Mouse (Mus musculus): Measurements from ENCODE around the gene Cyp46a1. TPM values are rescaled to one million over a fixed set of nuclear protein-coding genes. Genes with fewer than 3 reads are reported as not detected.
A peak's percentile ranks its signal among the peaks of the same experiment; 100 is the strongest.

Cyp46a1 gene
- 12.7 and 19.0 TPM in 2 replicates for polyA plus RNA-seq (2016; fragmentation: Nextera tagmentation; extraction: Ambion mirVana)

GRCm38 (mm10) chr12:108333895-108334445 is at the start of gene Cyp46a1:
Cyp46a1 (plus strand) TSS chr12:108334381.
- H3K4me1 ChIP-seq: peaks cover 22% of the 10 kb centered on the region
- no peaks in the 10 kb centered on the region for H3K36me3 ChIP-seq
- peak within 1 kb of the TSS; percentile 67 for H3K9ac ChIP-seq
- peak within 1 kb of the TSS; percentile 63 for H3K4me3 ChIP-seq
- no peak within 1 kb of the TSS for H3K27ac ChIP-seq
- peak within 1 kb of the TSS; percentile 99 for H3K4me2 ChIP-seq (replicated peaks)
- peak; percentile 89 for ATAC-seq (ENCODE audit: low FRiP score, low read depth)
- H3K9me3 ChIP-seq: no peaks in the 10 kb centered on the region
- peaks cover 16% of the 10 kb centered on the region for H3K27me3 ChIP-seq (replicated peaks)
- WGBS: under 1% methylated on average over 54 of the region's 56 CpGs

DNA sequence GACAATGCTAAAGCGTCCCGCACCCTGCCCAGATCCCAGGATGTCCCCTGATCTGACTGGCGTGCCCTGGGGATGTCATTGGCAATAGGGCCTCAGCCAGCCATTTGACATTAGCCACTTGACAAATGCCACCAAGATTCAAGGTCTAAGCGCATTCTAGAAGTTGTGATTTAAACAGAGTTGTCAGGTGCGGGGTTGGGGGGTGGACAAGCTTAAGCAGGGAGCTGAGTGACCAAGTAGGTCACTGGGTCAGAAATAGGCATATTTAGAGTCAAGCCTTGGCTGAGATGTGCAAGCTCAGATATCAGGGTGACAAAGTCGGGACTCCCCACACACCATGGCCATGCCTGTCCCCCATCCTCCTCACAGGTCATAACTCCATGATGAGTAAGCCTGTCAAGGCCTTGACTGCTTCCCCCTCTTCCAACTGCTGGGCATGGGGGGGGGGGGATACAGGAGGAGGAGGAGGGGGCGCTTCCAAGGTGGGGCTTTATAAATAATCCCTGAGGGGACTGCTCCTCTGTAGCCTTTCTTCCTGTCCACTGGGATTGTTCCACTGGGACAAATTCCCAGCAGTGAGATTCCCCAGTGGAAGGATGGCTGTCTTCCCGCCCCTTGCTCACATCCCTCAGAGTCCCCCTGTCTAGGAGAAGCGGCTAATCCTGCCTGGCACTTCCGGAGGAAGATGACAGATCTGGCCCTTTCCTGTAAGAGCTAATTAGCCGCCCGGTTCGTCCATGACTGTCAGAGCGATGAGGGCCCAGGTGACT is 49.5 kb upstream of the Cyp46a1 start:
- Histone ChIP-seq H3K4me3 (no peak overlapping the region), H3K4me1 (peaks cover 18% of the 10 kb centered on the region), H3K27ac (peak overlapping the region; percentile 50; the same call in 1 of the 2 replicates), H3K9me3 (no peaks in the 10 kb centered on the region), H3K27me3 (replicated peaks) (no peaks in the 10 kb centered on the region), H3K36me3 (no peaks in the 10 kb centered on the region), H3K9ac (0 out of 2 replicates have a peak overlapping the region, but pooled peaks have one; percentile 26), H3K4me2 (replicated peaks) (peak overlapping the region; percentile 44)
- WGBS: 38% methylated on average over 14 of the region's 14 CpGs
- ATAC-seq (ENCODE audit: low FRiP score, low read depth): peak; percentile 33; the same call in 1 of the 2 replicates

DNA sequence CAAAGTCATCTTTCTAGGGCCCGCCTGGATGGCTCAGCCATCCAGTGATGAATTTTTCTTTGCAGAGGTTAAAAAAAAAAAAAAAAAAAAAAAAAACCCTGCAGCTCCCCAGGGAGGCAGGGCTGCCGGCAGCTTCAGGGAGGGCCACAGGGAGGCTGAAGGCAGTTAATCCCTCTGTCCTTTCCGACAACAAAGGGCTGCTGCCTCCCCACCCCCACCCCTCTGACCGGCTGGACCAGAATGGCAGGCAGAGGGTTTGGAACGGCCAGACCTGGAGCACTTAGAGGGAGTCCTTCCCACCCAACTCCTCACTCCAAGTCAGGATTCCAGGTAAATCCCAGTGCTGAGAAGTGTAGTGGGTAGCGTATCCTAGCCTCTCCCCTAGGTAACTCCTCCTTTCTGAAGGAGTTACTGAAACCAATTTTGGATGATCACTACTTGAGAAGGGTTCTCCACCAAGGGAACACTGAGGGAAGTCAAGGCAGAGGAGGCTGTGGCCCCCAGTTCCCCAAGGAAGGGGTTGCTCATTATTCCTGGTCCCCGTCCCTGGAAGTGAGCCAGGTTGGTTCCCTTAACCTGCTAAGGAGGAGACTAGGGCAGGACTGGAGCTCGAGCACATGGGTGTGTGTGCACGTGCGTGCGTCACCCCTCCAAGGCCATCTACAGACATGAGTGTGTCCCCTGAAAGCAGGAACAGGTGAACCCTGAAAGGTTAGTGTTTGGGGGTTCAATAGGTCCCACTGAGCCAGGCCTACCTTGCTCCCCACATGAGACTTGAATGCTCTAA is 48.8 kb upstream of the Cyp46a1 start:
- H3K4me2 ChIP-seq (replicated peaks): peak overlapping the region; percentile 44
- H3K27me3 ChIP-seq (replicated peaks): no peaks in the 10 kb centered on the region
- peaks cover 18% of the 10 kb centered on the region for H3K4me1 ChIP-seq
- WGBS: 35% methylated on average over 11 of the region's 11 CpGs
- no peaks in the 10 kb centered on the region for H3K9me3 ChIP-seq
- H3K27ac ChIP-seq: peak overlapping the region; percentile 75; the same call in 1 of the 2 replicates
- no peak overlapping the region for H3K9ac ChIP-seq
- ATAC-seq (ENCODE audit: low FRiP score, low read depth): peak; percentile 21; the same call in 1 of the 2 replicates
- H3K36me3 ChIP-seq: no peaks in the 10 kb centered on the region
- H3K4me3 ChIP-seq: no peak overlapping the region

GRCm38 (mm10) chr12:108286381-108286780 is 47.8 kb upstream of the Cyp46a1 start:
- Histone ChIP-seq H3K9ac (no peak overlapping the region), H3K4me2 (replicated peaks) (no peak overlapping the region), H3K4me3 (no peak overlapping the region), H3K27ac (no peak overlapping the region), H3K4me1 (peaks cover 18% of the 10 kb centered on the region), H3K27me3 (replicated peaks) (no peaks in the 10 kb centered on the region), H3K36me3 (no peaks in the 10 kb centered on the region), H3K9me3 (no peaks in the 10 kb centered on the region)
- ATAC-seq (ENCODE audit: low FRiP score, low read depth): no peak
- WGBS: 76% methylated on average over 4 of the region's 4 CpGs

DNA sequence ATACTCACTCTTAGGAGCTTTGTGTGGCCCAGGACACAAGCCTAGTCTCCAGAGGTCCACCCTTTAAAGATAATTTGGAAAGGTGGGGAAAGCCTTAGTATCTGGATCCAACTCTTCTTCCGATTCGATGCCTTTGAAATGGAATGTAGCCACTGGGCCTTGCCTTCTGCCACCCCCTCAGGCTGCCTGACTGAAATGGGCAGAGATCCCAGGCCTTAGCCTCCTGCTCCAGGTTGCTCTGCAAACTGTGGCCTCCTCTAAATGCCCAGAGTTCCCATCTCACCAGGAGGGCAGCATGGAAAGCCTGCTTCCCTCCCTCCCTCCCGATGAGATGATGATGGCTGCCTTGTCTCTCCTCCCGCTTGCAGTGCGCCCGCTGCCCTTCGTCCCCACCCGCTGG is 47.2 kb upstream of the Cyp46a1 start:
- no peak overlapping the region for H3K4me2 ChIP-seq (replicated peaks)
- no peak for ATAC-seq (ENCODE audit: low FRiP score, low read depth)
- peaks cover 21% of the 10 kb centered on the region for H3K4me1 ChIP-seq
- no peaks in the 10 kb centered on the region for H3K36me3 ChIP-seq
- no peak overlapping the region for H3K9ac ChIP-seq
- H3K27me3 ChIP-seq (replicated peaks): no peaks in the 10 kb centered on the region
- WGBS: 95% methylated on average over 8 of the region's 8 CpGs
- H3K9me3 ChIP-seq: no peaks in the 10 kb centered on the region
- H3K4me3 ChIP-seq: no peak overlapping the region
- H3K27ac ChIP-seq: no peak overlapping the region

DNA sequence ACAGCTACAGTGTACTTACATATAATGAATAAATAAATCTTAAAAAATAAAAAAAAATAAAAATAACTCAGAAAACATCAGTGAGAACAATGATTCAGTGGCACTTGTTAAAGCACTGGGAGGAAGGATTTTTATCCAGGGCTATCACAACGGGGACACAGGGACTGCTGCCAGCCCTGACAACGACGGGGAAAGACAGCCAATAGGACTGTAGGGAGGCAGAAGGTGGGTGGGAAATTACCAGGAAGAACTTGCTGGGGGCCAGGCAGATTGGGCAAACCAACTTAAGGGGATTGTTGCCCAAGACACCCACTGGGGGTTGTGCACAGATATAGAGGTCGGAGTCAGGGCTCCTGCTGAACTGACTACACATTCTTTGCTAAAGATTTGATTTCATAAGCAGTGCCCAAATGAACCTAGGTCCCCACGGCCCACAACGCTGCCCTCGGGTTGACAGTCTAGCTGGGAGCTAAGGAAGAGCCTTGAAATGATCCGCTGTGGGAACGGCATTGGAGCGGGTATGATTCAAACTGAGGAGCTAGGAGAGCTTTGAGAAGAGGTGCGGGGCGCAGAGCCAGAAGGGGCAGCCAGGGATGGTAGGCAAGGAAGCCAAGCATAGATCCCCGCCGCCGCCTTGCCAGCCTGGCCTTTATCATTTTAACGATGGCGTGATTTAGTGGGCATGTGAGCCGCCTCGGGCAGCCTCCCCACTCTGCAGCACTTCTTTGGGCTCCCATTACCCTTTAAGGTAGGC is 45.9 kb upstream of the Cyp46a1 start:
- Histone ChIP-seq H3K27me3 (replicated peaks) (no peaks in the 10 kb centered on the region), H3K4me2 (replicated peaks) (no peak overlapping the region; the same call in 1 of the 2 replicates), H3K36me3 (no peaks in the 10 kb centered on the region), H3K27ac (no peak overlapping the region), H3K9me3 (no peaks in the 10 kb centered on the region), H3K4me3 (no peak overlapping the region), H3K9ac (no peak overlapping the region), H3K4me1 (peaks cover 31% of the 10 kb centered on the region)
- no peak for ATAC-seq (ENCODE audit: low FRiP score, low read depth)
- 75% methylated on average over 19 of the region's 19 CpGs for WGBS

- peak; percentile 89 for ATAC-seq (ENCODE audit: low FRiP score, low read depth)
- Histone ChIP-seq H3K4me3 (no peak overlapping the region), H3K27ac (no peak overlapping the region)
Observed at GRCm38 (mm10) chr12:108292419-108292818, 41.8 kb upstream of the Cyp46a1 start.

GRCm38 (mm10) chr12:108292957-108293356 is 41.2 kb upstream of the Cyp46a1 start:
- no peaks in the 10 kb centered on the region for H3K9me3 ChIP-seq
- no peak overlapping the region for H3K27ac ChIP-seq
- 0 out of 2 replicates have a peak, but pooled peaks cover 3% of the 10 kb centered on the region for H3K27me3 ChIP-seq (replicated peaks)
- peak overlapping the region; percentile 54 for H3K4me2 ChIP-seq (replicated peaks)
- no peak overlapping the region for H3K9ac ChIP-seq
- ATAC-seq (ENCODE audit: low FRiP score, low read depth): peak; percentile 82
- H3K4me1 ChIP-seq: peaks cover 13% of the 10 kb centered on the region
- H3K36me3 ChIP-seq: no peaks in the 10 kb centered on the region
- 4% methylated on average over 8 of the region's 8 CpGs for WGBS
- no peak overlapping the region for H3K4me3 ChIP-seq

More at GRCm38 (mm10) chr12:108292419-108292818, 41.8 kb upstream of the Cyp46a1 start:
- Histone ChIP-seq H3K4me1 (peaks cover 13% of the 10 kb centered on the region), H3K27me3 (replicated peaks) (0 out of 2 replicates have a peak, but pooled peaks cover 3% of the 10 kb centered on the region), H3K9me3 (no peaks in the 10 kb centered on the region), H3K4me2 (replicated peaks) (peak overlapping the region; percentile 54), H3K9ac (0 out of 2 replicates have a peak overlapping the region, but pooled peaks have one; percentile 38), H3K36me3 (no peaks in the 10 kb centered on the region)
- WGBS: 4% methylated on average over 9 of the region's 9 CpGs

GRCm38 (mm10) chr12:108294620-108295019 is 39.6 kb upstream of the Cyp46a1 start:
- H3K27me3 ChIP-seq (replicated peaks): 0 out of 2 replicates have a peak, but pooled peaks cover 3% of the 10 kb centered on the region
- 70% methylated on average over 3 of the region's 3 CpGs for WGBS
- ATAC-seq (ENCODE audit: low FRiP score, low read depth): no peak
- peaks cover 13% of the 10 kb centered on the region for H3K4me1 ChIP-seq
- H3K27ac ChIP-seq: no peak overlapping the region
- H3K9me3 ChIP-seq: no peaks in the 10 kb centered on the region
- H3K4me3 ChIP-seq: no peak overlapping the region
- no peaks in the 10 kb centered on the region for H3K36me3 ChIP-seq
- H3K4me2 ChIP-seq (replicated peaks): no peak overlapping the region
- H3K9ac ChIP-seq: no peak overlapping the region

DNA sequence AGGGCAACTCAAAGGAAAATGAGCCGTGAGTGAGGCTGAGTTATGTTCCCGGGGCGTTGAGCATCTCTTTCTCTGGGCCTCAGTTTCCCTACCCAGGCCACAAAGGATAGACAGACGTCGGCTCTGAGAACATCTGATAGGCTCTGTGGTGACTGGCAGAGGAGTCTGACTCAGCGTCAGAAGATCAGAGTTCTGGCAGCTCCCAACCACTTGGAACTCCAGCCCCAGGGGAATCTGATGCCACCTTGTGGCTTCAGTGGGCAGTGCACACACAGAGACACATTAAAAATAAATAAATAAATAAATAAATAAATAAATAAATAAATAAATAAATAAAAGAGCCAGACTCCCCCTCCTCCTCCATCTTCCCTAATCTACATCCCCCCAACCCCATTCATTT is 37.1 kb upstream of the Cyp46a1 start:
- H3K36me3 ChIP-seq: no peaks in the 10 kb centered on the region
- H3K27me3 ChIP-seq (replicated peaks): 0 out of 2 replicates have a peak, but pooled peaks cover 3% of the 10 kb centered on the region
- no peak overlapping the region for H3K9ac ChIP-seq
- no peak overlapping the region for H3K4me3 ChIP-seq
- 84% methylated on average over 6 of the region's 6 CpGs for WGBS
- H3K4me1 ChIP-seq: peaks cover 9% of the 10 kb centered on the region
- no peak overlapping the region for H3K27ac ChIP-seq
- no peak for ATAC-seq (ENCODE audit: low FRiP score, low read depth)
- no peak overlapping the region for H3K4me2 ChIP-seq (replicated peaks)
- H3K9me3 ChIP-seq: no peaks in the 10 kb centered on the region

- H3K27ac ChIP-seq: no peak overlapping the region
- no peaks in the 10 kb centered on the region for H3K9me3 ChIP-seq
- WGBS: 87% methylated on average over 6 of the region's 6 CpGs
- no peak for ATAC-seq (ENCODE audit: low FRiP score, low read depth)
- no peak overlapping the region for H3K4me2 ChIP-seq (replicated peaks)
- peaks cover 4% of the 10 kb centered on the region; the same call in 1 of the 2 replicates for H3K4me1 ChIP-seq
- H3K36me3 ChIP-seq: no peaks in the 10 kb centered on the region
- H3K4me3 ChIP-seq: no peak overlapping the region
- peaks cover 5% of the 10 kb centered on the region; the same call in 1 of the 2 replicates for H3K27me3 ChIP-seq (replicated peaks)
- H3K9ac ChIP-seq: no peak overlapping the region
Observed at GRCm38 (mm10) chr12:108301006-108301405, 33.2 kb upstream of the Cyp46a1 start.
